Mouse (Mus musculus) T-cell, adult 2 months (primary cell): ENCODE measurements around the gene Cox6b1.

Experiments used
- DNase-seq: peaks from one replicate; pipeline ENCODE4 v3.0.0; 2022; ENCODE audit warnings: low spot score

The Cox6b1 gene

DNA sequence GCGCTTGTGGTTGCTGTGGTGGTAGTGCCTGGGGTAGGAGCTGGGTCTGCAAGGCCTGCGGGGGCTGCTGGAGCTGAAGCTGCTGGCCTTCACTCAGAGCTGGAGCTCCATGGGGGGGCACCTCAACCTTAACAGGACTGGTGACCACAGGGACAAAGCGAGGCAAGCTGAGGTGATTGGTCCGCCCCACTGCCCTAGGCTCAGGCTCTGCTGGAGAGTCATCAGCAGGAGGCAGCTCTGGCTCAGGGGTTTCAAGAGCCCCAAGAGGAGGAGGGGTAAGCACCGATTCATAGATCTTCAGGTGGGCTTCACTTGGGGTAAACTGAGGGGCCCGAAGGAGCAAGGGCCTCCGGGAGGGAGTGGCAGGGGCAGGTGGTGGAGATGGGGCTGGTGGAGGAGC is 40.8 kb downstream of the Cox6b1 start:
- no peak for DNase-seq

DNA sequence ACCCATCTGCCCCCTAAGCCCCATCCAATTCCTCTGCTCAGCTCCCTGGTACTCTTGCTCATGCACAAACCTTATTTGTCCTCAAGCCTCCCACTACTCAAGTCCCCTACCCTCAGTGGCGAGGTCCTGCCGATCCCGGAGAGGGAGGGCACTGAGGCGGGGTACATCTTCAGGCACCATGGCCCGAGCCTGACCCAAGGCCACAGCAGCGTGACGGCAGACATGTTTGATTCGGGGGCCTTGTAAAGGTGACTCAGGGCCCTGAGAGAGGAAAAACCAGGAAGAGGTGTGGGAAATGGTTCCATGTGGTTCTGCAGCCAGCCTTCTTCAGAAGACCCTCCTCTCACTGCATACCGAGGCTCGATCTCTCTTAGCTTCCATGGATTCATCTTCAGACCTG is 41.6 kb downstream of the Cox6b1 start:
- DNase-seq = no peak

DNA sequence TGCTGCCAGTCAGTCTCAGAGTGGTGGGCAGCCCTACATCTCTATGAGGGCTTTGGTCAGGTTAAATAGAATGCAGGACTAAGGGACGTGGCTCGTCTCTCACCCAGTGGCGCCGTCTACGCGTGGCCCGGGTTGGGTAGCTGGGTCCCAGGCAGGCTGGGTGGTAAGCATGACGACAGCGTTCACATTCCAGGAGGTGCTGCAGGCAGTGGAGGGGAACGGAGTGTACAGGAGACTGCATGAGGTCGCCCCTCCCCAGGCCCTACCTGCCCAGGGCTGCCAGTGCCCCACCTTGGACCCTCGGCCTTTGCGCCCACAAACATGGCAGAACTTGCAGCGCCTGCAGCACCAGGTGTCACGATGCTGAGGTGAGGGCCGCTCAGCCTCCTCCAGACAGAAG is 44.4 kb downstream of the Cox6b1 start:
- DNase-seq = no peak

DNA sequence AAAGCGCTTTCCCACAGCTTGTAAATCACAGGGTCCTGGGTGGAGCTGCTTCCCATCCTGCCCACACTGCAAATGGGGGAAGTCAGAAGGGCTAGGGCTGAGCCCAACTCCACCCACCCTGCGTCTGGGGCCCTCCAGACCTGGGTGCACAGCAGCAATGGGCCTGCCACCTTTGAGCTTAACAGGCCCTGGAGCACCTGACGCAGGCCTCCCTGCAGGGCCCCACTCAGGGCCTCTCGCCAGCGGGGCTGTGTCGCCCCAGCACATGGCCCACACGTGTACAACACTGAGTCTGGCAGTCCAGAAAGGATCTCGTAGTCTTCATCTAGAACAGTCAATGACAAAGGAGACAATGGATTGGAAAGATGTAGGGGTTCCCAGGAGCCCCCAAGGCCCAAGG is 46.0 kb downstream of the Cox6b1 start:
- DNase-seq = no peak

DNA sequence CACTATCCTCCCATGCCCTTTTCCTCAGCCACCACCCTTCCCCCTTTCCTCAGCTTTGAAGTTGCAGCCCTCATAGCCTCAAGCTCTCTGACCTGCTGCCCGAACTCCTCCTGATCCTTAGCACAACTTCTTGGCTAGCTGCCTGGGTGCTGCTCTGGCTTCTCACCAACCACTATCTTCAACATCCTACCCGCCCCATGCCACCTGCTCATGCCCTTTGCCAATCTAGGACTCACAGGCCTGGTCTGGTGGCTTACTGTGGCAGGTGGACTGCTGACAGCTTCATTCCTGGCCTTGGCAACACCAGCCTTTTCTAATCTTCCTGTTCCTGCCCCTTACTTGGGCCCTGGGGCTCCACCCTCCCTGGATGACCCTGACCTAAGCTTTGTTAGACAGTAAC is 53.0 kb downstream of the Cox6b1 start:
- no peak for DNase-seq

DNA sequence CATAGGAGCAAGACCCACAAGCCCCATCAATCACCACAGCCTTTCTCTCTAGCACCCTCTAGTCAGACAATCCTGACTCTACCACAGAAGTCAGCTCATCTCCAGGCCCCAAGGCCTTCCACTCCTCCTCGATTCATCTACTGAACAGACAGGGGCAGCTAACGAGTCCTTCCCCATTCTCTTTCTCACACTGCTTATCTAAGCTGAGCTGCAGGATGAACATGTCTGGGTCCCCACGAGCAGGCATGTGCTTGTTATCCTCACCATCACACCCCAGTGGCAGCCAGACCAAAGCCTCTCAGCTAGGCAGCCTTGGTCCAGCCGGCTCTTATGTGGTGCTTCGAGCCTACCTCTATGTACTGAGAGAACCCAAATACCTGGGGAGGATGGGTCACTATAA is 53.6 kb downstream of the Cox6b1 start:
- no peak for DNase-seq

DNA sequence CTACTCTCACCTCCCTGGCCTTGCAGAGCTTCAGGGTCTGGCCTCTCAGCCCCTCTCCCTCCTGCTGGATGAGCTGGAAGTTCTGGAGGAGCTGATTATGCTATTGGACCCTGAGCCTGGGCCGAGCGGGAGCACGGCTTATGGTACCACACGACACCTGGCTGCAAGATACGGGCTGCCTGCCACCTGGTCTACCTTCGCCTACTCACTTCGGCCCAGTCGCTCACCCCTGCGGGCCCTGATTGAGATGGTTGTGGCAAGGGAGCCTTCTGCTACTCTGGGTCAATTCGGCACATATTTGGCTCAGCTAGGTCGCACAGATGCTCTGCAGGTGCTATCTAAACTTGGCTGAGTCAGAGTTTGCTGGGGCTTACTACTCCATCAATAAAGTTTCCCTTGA is 58.4 kb downstream of the Cox6b1 start:
- DNase-seq = no peak
